Mouse (Mus musculus) liver, adult 2 months (tissue): ENCODE measurements around the gene Armt1.

Experiments used
- CTCF ChIP-seq: fragments of 200-500 bp; IDR thresholded peaks from 2 replicates; pipeline ENCODE4 v1.5.1; 2011; ENCODE audit warnings: low read depth, low read length, control low read depth
- POLR2A ChIP-seq: fragments of 200-500 bp; IDR thresholded peaks from 2 replicates; pipeline ENCODE4 v1.6.1; 2011; ENCODE audit warnings: low read length, control low read depth; ENCODE audit not compliant: insufficient read depth; ENCODE audit errors: extremely low read depth

GRCm38 (mm10) chr10:4389036-4389435 lies 43.2 kb upstream of the Armt1 start:
- TF ChIP-seq CTCF = no peak
- TF ChIP-seq POLR2A = no peak
